Mouse (Mus musculus): ENCODE measurements around the gene Thbs3.

Thbs3 gene

GRCm38 (mm10) chr3:89214681-89215411, at the start of gene Thbs3:
Gene Thbs3, plus strand, starts transcription at chr3:89215180.
- DNase-seq (ENCODE audit: extremely low spot score, low spot score): peak; percentile 58

GRCm38 (mm10) chr3:89165268-89165870, 49.6 kb upstream of the Thbs3 start:
- DNase-seq (ENCODE audit: extremely low spot score, low spot score): no peak

GRCm38 (mm10) chr3:89166945-89167344, 48.0 kb upstream of the Thbs3 start:
- DNase-seq (ENCODE audit: extremely low spot score, low spot score): no peak

GRCm38 (mm10) chr3:89174844-89175243, 40.1 kb upstream of the Thbs3 start:
- DNase-seq (ENCODE audit: extremely low spot score, low spot score): no peak

- DNase-seq (ENCODE audit: extremely low spot score, low spot score): no peak
Measured at GRCm38 (mm10) chr3:89175544-89175943, 39.4 kb upstream of the Thbs3 start.

GRCm38 (mm10) chr3:89176421-89176820, 38.6 kb upstream of the Thbs3 start:
- DNase-seq (ENCODE audit: extremely low spot score, low spot score): no peak

- DNase-seq (ENCODE audit: extremely low spot score, low spot score): peak; percentile 96
Measured at GRCm38 (mm10) chr3:89177242-89178106, 37.5 kb upstream of the Thbs3 start, which contains the start of gene Scamp3. Gene Scamp3, plus strand, starts transcription at chr3:89177473.

- DNase-seq (ENCODE audit: extremely low spot score, low spot score): no peak
Measured at GRCm38 (mm10) chr3:89178107-89178385, 36.9 kb upstream of the Thbs3 start.

GRCm38 (mm10) chr3:89179056-89179455, 35.9 kb upstream of the Thbs3 start:
- DNase-seq (ENCODE audit: extremely low spot score, low spot score): no peak

GRCm38 (mm10) chr3:89181749-89182500, 33.1 kb upstream of the Thbs3 start:
- DNase-seq (ENCODE audit: extremely low spot score, low spot score): no peak

- DNase-seq (ENCODE audit: extremely low spot score, low spot score): no peak
Measured at GRCm38 (mm10) chr3:89182531-89183057, 32.4 kb upstream of the Thbs3 start.

GRCm38 (mm10) chr3:89183058-89183958, 31.7 kb upstream of the Thbs3 start, which contains the start of gene Fam189b:
Gene Fam189b, plus strand, starts transcription at chr3:89183143.
- peak; percentile 83 for DNase-seq (ENCODE audit: extremely low spot score, low spot score)

GRCm38 (mm10) chr3:89183959-89184315, 31.0 kb upstream of the Thbs3 start:
- no peak for DNase-seq (ENCODE audit: extremely low spot score, low spot score)

GRCm38 (mm10) chr3:89187197-89187596, 27.8 kb upstream of the Thbs3 start:
- no peak for DNase-seq (ENCODE audit: extremely low spot score, low spot score)

- no peak for DNase-seq (ENCODE audit: extremely low spot score, low spot score)
Measured at GRCm38 (mm10) chr3:89187690-89188477, 27.1 kb upstream of the Thbs3 start.

GRCm38 (mm10) chr3:89188478-89188875, 26.5 kb upstream of the Thbs3 start:
- DNase-seq (ENCODE audit: extremely low spot score, low spot score): no peak

GRCm38 (mm10) chr3:89190436-89190835, 24.5 kb upstream of the Thbs3 start:
- no peak for DNase-seq (ENCODE audit: extremely low spot score, low spot score)

- DNase-seq (ENCODE audit: extremely low spot score, low spot score): no peak
Measured at GRCm38 (mm10) chr3:89193351-89193750, 21.6 kb upstream of the Thbs3 start.

- no peak for DNase-seq (ENCODE audit: extremely low spot score, low spot score)
Measured at GRCm38 (mm10) chr3:89193853-89194252, 21.1 kb upstream of the Thbs3 start.
